In the genomic region with DNA sequence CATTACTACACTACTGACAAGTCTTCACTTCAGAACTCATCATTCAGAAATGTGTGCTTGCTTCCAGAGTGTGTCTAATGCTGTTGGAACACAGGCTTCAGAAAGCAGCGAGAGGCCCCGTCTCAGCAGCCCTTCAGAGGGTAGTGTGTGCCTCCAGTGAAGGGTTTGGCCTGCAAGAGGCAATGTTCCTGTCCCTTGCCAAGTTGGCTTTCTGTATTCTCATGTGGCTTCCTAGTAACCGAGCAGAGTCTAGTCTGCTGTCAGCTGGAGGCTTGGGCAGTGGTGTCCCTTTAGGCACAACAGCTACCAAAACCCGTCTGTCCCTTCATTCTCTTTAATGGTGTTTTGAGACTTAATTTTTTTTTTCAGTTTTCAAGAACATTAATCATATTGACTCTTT, we compare ENCODE assay signal across 12 mouse cellular contexts.
DNase-seq lines count a peak whose midpoint lies in the region; ATAC-seq and TF ChIP-seq lines count a peak whose summit lies in the region.
"Had no signal": no experiment of that assay in that cellular context is flagged by ENCODE, and none has a peak within 500 bp of the region (broad histone marks: within the 10 kb centered on the region; RNA-seq: fewer than 3 reads in every experiment).

No protein-coding gene starts in this region.

- no peaks in the 10 kb centered on the region for H3K4me1 ChIP-seq in kidney, adult 2 months (ENCODE audit: control insufficient read depth, insufficient read depth, low read length)
- H3K4me1 ChIP-seq in kidney, embryonic 15.5 days: 0 out of 2 replicates have a peak, but pooled peaks cover 4% of the 10 kb centered on the region
- H3K4me1 ChIP-seq: midbrain, embryonic 12.5 days had no signal

- no peak for TF ChIP-seq CTCF in kidney, adult 2 months (conservative IDR thresholded peaks at IDR 0.05; ENCODE audit: insufficient read depth, insufficient read length, low read depth, low read length)

- TF ChIP-seq POLR2A in kidney, adult 2 months (IDR thresholded peaks at IDR 0.05; ENCODE audit: low read depth, low read length): no peak

- no peaks in the 10 kb centered on the region for H3K27me3 ChIP-seq in kidney, adult 2 months (replicated peaks; ENCODE audit: control insufficient read depth, insufficient read depth, low read length)
- no peaks in the 10 kb centered on the region for H3K27me3 ChIP-seq in kidney, embryonic 15.5 days
- H3K27me3 ChIP-seq: forebrain, embryonic 12.5 days; midbrain, embryonic 12.5 days had no signal

- no peak overlapping the region for H3K4me2 ChIP-seq in kidney, embryonic 15.5 days
- H3K4me2 ChIP-seq: forebrain, embryonic 12.5 days; hindbrain, embryonic 14.5 days; midbrain, embryonic 12.5 days had no signal

- H3K9ac ChIP-seq in kidney, embryonic 15.5 days: no peak overlapping the region
- H3K9ac ChIP-seq: forebrain, embryonic 12.5 days; hindbrain, embryonic 14.5 days; midbrain, embryonic 12.5 days had no signal

- no peaks in the 10 kb centered on the region for H3K36me3 ChIP-seq in kidney, adult 2 months (ENCODE audit: control insufficient read depth, insufficient read depth, low read length)
- H3K36me3 ChIP-seq in kidney, embryonic 15.5 days: no peaks in the 10 kb centered on the region
- H3K36me3 ChIP-seq: forebrain, embryonic 12.5 days; G1E; midbrain, embryonic 12.5 days had no signal

- H3K9me3 ChIP-seq in kidney, embryonic 15.5 days (replicated peaks): no peaks in the 10 kb centered on the region
- H3K9me3 ChIP-seq: forebrain, embryonic 12.5 days; G1E; midbrain, embryonic 12.5 days had no signal

- H3K27ac ChIP-seq in kidney, adult 2 months (ENCODE audit: insufficient read depth, low read depth, low read length): no peak overlapping the region
- H3K27ac ChIP-seq in kidney, embryonic 15.5 days: no peak overlapping the region
- H3K27ac ChIP-seq: forebrain, embryonic 12.5 days; hindbrain, embryonic 14.5 days; midbrain, embryonic 12.5 days had no signal

- 76% methylated on average over 4 of the region's 4 CpGs for WGBS in kidney, adult 2 months
- 72% methylated on average over 4 of the region's 4 CpGs for WGBS in kidney, embryonic 15.5 days

- H3K4me3 ChIP-seq in kidney, adult 2 months (ENCODE audit: insufficient read depth, low read depth, low read length): no peak overlapping the region
- H3K4me3 ChIP-seq in kidney, embryonic 15.5 days (replicated peaks): no peak overlapping the region
- H3K4me3 ChIP-seq: forebrain, embryonic 12.5 days; midbrain, embryonic 12.5 days had no signal

- peak; percentile 19 for DNase-seq in adrenal gland, adult 2 months
- DNase-seq in adrenal gland, adult 8-10 months: no peak
- DNase-seq in kidney, adult 2 months: peak; percentile 23
- DNase-seq in testis, postnatal 14 days (ENCODE audit: low spot score): peak; percentile 12
- DNase-seq in testis, postnatal 10 days (ENCODE audit: low spot score): no peak
- DNase-seq in lung, postnatal 36 days: peak; percentile 14
- no peak for DNase-seq in thymus, postnatal 25 days

- ATAC-seq in kidney, embryonic 15.5 days (replicated peaks; ENCODE audit: low FRiP score): no peak

Comparison
In these comparisons a context has a peak if more than half of its experiments do, and no peak if none do; other contexts are left out.
1. DNase-seq: peak in adrenal gland, adult 2 months (single experiment), kidney, adult 2 months (single experiment), testis, postnatal 14 days (single experiment) and lung, postnatal 36 days (single experiment); none in adrenal gland, adult 8-10 months (single experiment), testis, postnatal 10 days (single experiment) and thymus, postnatal 25 days (single experiment).